Mouse (Mus musculus) lung, postnatal 10 days (tissue): ENCODE measurements around the gene Uimc1.
A peak's percentile ranks its signal among the peaks of the same experiment; 100 is the strongest.
"Not testable (repeated sequence)": the region's sequence is repeated elsewhere in the genome, so short reads cannot be mapped to it uniquely, and the experiment has no call there.

Experiments
- DNase-seq: peaks from one replicate; pipeline ENCODE4 v3.0.0; 2021

Gene Uimc1

DNA sequence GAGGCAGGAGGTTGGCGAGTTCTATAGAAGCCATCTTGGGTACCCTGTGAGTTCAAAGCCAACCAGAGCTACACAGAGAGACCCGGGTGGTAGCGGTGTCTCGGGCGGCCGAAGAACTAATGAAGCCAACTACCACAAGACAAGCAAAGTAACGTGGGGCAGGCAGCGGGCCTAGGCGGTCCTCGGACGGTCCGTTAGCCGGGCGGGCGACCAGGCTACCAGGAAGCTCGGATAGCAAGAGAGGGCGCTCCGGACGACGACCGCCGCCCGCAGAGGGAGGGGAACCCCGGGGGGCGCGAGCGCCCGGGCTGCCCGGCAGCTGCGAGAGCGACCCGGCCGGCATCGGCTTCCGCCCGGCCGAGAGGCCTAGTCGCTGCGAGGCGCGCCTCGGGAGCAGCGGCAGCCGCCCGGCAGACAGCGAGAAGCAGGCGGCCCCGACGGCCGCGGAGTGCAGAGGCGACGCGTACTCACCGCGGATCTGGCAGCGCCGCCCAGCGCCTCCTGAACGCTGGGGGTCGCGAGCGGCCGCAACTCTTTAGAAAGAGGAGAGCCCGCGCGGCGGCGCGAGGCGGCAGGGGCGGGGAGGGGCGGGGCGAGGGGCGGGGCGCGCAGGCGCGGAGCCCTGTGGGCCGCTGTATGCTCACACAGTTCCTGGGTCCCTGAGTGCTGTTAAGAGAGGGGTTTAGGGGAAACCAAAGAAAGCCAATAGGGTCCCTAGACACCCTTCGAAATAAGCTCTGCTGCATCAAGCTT is at the start of gene Uimc1:
Gene Uimc1, minus strand, starts transcription at position 575 of the 753 bp plus-strand sequence.
- DNase-seq, result peak; percentile 89

DNA sequence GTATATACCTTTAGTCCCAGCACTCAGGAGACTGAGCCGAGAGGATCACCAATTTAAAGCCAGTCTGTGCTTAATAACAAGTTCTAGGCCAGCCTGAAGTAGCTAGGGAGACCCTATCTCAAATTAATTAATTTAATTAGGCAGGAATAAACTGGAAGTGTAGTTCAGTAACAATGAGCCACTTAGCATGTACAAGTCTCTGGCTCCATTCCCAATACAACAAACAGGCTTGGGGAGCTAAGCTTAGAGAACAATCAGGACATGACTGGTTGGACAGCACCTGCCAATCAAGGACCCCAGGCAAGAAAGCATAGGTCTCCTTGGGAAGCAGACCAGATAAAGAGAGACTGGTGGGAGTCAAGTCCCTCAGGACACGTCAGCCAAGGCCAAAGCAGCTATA is 40.2 kb upstream of the Uimc1 start:
- DNase-seq, result no peak

DNA sequence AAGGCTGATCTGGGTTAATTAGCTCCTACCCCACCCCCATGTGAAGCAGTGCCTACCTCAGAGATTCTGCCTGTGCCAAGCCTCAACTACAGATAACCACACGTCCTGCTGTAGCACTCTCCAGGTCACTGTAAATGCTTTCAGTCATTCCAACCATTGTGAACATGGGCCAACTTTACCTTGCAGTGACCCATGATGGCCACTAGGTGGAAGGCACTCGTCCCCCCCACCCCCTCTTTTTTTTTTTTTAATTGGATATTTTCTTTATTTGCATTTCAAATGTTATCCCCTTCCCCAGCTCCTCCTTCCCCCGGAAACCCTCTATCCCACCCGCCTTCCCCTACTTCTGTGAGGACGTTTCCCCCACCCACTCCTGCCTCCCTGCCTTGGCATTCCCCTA is 35.3 kb upstream of the Uimc1 start:
- peak; percentile 43 for DNase-seq

DNA sequence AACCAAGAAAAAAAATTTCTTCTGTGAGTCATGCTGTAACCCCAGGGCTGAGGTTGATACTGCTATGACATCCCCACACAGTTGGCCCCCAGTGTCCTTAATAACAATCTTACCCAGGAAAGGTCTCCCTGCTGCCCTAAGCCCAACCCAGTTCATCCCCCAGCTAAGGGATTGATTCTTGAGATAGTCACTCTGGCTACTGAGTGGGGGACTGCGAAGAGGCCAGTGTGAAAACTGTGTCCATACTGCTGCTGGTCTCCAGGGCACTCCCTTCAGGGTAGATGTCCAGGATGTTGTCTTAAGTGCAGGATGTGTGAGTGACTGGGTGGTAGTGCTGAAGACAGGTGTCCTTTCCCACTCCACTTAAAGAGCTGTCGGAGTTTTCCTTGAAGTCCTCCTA is 33.3 kb upstream of the Uimc1 start, which contains the start of gene Gm17617:
Gene Gm17617, minus strand, starts transcription at position 101 of the 400 bp plus-strand sequence.
- DNase-seq, result no peak

DNA sequence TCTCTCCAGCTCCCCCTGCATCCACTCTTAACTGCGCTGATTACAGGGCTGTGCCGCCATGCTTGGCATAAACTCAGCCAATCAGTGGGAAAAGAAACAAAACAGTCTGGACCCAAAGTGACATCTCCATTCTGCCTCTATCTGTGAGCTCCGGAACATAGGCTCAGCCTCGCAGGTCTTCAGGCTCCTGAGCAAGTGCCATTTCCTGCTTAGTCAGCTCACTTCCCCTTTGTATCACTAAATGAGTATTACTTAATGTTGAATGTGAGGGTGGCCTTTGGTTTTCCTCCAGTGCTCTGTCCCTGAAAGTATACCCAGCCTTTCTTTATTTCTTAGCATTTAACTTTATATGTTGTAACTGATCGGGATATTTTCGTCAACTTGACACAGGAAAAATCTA is 24.8 kb upstream of the Uimc1 start:
- no peak for DNase-seq

DNA sequence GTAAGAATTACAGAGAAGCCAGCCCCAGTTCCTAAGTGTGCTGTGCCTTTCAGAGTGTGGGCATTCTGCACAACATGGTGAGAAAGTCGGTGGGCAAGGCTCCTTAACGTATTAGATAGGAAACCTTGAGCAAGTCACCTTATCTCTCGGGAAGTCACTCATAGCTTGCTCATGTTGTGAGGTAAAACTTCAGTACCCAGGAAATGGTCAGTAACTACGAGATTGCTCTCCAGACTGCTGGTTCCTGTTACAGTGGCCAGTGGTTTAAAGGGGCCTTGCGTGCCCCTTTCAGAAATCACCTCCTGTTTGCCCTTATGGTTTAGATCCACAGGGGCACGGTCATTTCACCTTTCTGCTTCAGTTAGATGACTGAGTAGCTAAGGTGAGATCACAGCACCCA is 14.3 kb upstream of the Uimc1 start:
- DNase-seq, result no peak

DNA sequence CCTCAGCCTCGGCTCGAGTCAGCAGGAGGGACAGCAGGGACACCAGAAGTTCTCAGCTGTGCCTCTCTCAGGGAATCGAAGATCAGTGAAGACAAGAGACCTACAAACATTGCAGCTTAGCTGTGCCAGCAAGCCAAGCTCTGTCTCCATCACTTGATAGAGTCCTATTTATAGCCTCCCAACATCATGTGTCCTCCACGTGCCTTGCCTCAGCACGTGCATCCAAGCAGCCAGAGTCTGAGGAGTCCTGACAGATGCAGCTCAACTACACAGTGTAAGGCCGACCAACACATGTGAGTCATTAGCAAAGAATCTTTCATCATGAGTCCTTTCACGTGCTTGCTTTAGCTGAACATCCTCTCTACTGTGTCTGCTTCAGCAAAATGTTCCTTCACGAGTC is 7.6 kb upstream of the Uimc1 start:
- DNase-seq, result peak; percentile 31

DNA sequence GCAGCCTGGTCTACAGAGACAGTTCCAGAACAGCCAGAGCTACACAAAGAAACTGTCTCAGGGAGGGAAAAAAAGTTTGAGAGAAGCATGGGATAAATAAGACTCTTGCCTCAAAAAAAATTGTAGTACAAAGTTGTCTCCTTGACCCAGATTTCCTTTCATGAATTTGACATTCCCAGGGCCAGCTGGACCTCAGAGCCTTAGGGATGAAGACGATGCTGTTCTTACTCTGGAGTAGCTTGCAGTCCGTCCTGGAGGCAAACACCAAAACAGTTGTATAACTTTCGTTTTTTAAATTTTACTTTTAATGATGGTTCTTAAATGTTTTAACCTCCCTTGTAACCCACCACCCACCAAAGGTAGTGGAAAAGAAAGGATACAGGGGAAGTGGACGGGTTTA is 7.0 kb upstream of the Uimc1 start:
- no peak for DNase-seq

DNA sequence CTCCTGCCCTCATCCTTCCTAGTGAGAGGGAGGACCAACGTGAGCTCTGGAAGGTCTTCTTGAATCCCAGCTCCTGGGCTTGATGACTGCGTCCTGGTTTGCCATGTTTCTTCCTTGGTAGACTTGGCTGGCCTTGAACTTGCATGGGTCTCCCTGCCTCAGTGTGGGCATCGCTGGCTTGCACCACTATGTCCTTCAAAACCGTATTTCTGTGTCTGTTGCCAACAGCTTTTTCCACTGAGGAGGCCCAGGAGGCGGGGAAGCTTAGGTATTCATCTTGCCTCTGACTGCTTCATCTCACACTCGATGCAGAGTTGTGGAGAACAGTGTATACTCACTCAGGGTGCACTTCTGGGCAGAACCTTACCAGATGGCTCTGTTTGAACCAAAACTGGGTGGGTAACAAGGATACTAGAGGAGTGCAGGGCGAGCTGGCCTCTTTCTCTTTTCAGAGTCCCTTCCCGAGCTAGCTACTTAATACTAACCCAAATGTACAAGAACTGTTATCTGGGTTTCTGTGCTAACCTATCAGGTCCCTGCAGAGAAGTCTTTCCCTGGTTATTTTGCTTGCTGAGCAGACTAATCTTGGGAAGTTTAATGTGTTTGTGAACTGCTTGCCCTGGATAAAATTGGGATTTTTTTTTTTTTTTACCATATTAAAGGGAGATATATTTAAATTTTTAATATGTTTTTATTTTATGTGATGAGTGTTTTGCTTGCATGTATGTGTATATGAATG is 6.0 kb upstream of the Uimc1 start:
- DNase-seq, result peak; percentile 9

DNA sequence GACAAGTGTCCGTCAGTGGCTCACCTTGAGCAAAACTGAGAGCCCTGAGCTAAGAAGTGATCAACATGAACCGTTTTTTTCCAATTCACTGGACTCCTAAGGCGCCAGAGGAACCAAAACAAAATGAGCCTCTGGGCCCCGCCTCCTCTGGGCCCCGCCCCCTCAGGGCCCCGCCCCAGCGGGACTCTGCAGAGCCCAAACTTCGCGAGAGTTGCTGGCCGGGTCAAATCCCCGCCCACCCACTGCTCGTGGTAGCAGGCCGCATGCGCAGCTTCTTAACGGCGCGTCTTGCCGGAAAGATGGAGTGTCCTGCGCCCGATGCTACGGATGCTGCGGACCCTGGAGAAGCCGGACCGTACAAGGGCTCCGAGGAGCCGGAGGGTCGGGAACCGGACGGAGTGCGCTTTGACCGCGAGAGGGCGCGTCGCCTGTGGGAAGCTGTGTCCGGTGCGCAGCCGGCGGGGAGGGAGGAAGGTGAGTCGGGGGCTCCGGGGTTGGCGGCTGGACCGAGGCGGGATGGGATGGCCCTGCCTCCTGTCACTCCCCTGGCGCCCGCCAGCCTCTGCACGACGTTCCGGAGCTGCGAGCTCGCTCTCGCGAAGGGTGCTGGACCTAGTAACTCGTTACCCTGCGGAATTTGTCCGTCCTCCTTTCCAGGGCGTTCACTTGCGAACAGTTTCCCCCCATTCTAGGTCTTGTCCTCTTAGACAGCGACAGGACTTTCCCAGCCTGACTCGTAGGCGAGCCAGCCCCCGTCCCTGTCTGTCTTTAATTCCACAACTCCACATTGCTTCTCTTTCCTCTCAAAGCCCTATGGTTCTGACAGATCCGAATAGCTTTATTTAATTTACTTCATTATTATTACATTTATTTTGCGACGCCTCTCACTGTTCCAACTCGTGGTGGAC is 5.2 kb upstream of the Uimc1 start, which contains the start of gene Zfp346:
Gene Zfp346, plus strand, starts transcription at position 267 of the 908 bp plus-strand sequence.
- peak; percentile 99 for DNase-seq

DNA sequence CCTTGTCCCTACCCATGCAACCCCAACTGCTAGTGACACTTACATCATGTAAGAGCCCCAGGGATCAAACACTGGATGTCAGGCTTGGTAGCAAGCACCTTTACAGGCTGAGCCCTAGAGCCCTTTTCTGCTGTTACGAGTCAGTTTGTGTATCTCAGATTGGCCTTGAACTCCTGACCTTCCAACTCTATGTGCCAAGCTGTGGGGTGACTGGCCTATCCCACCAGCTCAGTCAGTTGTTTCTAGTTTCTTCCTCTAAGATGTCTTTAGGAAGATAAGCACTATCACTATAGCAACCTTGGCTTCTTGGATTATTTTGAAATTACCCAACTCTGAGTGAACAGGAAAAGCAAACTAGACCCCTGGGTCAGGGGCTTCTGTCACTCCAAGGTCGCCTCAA is 3.3 kb upstream of the Uimc1 start:
- no peak for DNase-seq

DNA sequence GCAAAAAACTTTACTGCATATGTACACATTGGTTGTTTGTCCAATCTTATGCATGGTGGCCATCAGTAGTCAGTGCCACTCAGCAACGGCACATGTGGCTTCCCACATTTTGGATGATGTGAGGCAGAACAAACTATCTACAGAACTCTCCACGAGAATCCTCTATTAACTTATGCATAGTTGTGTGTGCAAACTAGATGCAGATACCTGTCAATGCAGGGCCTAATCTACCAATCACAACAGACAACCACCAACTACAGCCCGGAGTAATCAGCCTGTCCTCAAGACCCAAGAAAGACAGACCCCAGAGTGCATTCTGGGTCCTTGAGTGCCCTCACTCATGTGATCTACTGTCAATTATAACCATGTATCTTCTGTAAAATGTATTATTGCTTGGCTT is 2.3 kb upstream of the Uimc1 start:
- no peak for DNase-seq

DNA sequence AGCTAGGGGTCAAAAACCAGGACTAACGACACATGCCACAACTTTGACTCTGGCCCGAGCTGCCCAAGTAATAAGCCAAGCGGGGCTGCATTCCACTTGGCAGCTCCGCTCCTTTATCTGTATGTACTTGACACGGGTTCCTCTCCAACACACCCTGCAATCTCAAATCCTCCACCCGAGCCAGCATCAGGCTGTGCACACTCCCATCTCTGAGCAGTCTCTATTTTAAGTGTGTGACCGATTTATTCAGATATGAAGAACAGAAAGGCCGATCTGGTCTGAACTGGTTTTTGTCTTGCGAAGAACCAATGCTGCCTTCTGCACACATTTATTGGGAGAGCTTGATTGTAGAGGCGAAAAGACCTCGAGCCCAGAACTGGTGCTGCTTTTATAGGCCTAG is 1.5 kb upstream of the Uimc1 start:
- DNase-seq, result no peak

DNA sequence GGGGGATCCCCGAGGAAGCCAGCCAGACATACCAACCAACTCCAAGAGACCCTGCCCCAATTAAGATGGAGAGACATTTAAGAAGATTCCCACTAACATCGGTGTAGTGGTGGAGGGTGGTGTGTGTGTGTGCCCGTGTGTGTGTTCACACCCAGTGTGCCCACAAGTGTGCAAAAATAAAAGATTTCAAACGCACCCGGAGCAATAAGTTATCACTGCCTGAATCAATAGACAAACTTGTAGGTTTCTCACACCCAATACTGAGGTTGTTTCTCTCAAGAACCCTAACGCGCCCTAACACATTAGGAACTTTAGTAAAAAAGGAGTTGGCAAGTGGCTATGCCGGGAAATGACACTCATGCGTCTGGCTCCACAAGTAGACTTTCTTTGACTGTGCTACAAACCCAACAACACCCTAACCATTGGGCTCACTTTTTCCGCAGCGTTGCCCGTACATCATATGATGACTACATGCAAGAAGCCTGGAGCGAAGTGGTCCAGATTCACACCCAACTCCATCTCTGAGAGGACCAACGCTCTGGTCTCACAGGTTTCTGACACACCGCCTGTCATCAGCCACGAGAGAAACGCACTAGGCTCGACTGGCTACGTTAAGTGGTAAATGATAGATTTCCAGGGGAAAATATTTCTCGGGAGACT is 904 bp downstream of the Uimc1 start:
- DNase-seq, result peak; percentile 54

DNA sequence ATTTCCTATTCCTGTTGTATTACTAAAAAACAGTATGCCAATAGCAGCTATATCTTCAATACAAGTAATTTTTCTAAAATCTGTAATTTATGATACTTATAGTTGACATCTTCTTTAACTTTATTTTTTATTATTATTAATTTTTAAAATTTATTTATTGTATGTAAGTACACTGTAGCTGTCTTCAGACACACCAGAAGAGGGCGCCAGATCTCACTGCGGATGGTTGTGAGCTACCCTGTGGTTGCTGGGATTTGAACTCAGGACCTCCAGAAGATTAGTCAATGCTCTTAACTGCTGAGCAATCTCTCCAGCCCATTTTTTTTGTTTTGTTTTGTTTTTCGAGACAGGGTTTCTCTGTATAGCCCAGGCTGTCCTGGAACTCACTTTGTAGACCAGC is 2.3 kb downstream of the Uimc1 start:
- not testable (repeated sequence) for DNase-seq

DNA sequence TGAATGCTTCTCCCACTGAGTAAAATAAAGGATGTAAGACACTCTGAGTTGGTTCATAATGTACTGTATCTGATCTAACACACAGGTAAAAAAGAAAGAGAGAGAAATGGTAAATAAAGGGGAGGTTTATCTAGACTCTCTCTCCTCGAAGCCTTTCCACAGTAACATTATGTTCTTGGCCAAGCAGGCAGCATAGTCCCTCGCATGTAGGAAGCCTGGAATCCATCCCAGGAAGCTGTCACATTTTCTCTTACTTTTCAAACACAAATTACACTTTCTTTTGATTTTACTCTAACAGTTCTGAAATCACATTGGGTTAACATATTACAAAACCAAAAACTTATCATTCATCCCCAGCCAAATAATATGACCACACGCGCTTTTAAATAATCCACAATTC is 7.5 kb downstream of the Uimc1 start:
- no peak for DNase-seq

DNA sequence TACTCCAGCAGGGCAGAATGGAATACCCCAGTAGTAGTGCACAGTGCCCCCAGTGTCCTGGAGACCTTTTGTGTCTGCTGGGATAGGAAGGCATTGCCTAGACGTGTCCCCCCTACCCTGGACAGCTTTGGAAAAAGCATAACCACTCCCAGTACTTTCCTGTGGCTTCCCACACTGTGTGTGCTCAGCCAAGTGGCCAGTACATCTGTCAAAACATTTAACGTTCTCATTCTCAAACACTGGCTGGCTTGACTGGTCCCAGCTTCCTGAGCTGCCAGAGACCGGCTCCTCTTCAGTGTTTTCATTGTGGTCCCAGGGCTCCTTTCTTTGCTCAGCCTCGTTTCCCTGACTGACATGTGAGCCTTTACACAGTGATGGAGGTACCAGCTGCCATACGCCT is 24.5 kb downstream of the Uimc1 start:
- DNase-seq, result no peak

DNA sequence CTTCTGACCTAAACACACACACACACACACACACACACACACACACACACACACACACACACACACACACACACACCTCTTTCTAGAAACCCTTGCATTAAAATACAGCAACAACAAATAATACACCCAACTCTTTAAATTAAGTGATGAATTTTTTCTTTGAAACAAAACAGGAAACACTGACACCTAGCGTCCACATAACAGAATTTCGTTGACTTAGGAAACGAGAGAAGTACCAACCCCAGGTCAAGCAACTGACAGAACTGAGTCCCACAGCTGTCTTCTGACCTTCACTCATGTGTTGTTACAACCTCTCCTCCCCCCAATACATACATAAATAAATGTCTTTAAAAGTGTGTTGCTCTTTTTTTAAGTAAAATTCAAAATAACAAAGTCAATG is 28.8 kb downstream of the Uimc1 start:
- DNase-seq, result peak; percentile 41

DNA sequence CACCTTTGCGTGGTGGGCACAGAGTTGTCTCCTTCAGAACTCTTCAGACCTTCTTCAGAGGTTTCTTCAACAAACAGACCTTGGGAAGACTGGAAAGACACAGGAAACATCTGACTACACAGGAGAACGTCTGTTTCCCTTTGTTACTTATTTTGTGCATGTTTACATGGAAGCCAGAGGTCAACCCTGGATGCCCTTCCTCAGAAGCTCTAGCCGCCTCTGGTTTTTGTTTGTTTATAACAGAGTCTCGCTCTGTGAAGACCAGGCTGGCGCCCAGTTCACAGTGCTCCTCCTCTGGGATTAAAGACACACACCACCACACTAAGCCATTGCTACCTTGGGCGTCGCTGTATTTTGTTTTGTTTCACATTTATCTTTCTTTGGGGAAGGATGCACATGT is 30.4 kb downstream of the Uimc1 start:
- peak; percentile 46 for DNase-seq

DNA sequence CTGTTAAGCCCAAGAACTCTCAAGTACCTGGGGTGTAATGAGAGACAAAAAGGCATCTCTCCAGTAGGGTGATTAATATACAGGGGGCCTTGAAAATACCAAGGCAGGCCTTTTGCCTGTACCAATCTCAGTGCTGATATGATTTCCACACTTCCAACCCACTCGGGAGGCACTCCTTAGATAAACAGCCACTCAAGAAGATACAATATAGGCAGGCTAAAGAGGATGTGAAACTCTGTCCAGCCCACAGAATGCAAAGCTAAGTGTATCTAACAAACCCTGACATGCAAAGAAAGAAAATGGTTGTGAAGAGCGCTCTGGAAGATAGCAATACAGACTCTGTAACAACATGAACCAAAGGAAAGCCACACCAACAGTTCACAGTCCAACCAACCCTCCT is 36.8 kb downstream of the Uimc1 start:
- no peak for DNase-seq

DNA sequence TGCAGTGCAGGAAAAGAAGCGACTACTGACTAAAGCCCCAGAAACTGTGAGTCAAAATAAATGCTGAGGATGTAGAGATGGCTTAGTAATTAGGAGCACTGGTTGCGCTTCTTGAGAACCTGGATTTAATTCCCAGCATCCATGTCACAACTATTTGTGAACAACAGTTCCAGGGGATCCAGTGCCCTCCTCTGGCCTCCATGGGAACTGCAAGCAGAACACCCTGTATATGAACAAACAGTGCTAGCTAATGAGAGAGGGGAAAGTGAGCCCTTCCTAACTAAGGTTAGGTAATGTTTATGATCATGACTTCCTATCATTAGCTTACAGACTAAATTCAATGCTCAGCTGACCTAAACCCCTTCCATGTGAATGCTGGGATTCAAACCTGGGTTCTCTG is 42.1 kb downstream of the Uimc1 start:
- peak; percentile 6 for DNase-seq

DNA sequence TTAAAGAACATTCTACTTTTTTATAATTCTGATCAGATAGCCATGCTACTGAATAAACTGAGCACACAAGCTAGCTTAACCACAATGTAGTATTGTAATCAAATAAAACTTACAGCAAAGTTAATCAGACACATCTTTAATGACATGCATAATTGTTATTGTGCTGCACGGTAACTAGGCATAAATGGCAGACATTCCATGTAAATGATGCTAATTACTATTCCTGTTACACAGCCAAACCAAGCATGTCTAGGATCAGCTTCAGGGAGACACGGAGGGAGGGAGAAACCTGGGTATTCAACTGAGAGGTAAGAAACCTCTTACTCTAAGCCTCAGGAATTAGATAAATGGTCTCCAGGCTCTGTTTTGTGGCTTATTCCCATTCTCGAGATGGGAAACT is 52.4 kb downstream of the Uimc1 start:
- DNase-seq, result no peak

DNA sequence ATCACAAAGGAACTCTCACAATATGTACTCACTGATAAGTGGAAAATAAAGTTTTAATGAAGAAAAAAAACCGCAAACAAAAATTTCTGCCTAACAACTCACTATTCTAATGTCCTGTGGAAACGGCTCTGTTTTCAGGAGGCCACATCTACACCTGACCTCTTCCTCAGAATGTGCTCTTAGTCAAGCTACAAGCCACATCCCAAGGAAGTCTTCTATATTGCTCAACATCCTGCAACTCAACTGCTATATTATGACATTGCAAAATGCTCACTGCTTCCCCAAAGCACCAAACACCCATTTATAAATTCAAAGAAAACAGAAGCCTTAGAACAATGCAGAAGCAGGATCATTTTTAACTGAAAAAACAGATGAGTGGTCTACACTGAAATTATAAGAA is 60.1 kb downstream of the Uimc1 start:
- DNase-seq, result no peak
